Mouse (Mus musculus) embryo, embryonic 9.5 days (tissue): ENCODE measurements at regions not wholly inside any gene's neighbourhood (a gene's known extent, or its start where the extent isn't known, plus 50 kb on each side); places are given as distances from the start of the nearest gene placed in this dataset.

Experiments
- DNase-seq: peaks from one replicate; pipeline ENCODE4 v3.0.0-alpha.2; 2017; ENCODE audit errors: extremely low spot score

- DNase-seq, result no peak
Measured at GRCm38 (mm10) chr6:34246512-34246911, 69.6 kb upstream of the Slc35b4 start.

- DNase-seq, result no peak
Measured at GRCm38 (mm10) chr6:34243001-34243400, 66.1 kb upstream of the Slc35b4 start.

DNA sequence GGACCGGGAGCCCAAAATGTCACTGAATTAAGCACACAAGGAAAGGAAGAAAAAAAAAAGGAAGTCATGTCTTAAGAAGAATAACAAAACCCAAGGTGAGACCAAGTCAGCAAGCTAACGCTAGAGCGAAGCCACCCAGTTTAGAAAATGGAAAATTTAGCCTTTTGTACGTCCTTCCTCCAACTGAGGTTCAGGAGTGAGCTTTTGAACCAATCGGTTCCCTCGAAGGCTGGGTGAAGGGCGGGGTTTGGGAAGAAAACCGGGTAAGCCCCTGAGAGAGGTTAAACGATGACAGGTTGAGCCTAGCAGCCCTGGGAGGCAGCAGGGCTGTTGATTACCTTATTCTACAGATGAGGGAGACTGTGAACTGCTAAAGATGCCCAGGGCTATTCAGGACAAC lies 65.6 kb upstream of the Slc35b4 start:
- no peak for DNase-seq

DNA sequence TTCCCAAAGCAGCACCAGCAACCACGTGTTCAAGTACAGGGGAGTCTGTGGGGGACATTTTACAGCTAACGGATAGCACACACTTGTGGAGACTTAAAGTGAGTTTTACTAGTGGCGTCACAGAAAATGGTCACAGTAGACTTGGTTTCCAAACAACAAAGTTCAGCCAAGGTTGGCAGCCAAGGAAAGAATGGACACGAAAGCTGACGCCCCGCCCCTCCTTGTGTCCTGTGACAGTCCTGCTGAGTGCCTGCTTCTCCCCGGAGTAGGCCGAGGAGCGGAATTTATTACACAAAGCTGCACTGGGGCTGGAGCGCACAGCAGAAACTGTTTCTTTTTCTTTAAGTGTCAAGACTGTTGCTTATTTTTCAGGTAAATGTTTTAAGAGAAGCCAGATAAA lies 58.2 kb upstream of the Slc35b4 start:
- no peak for DNase-seq

DNA sequence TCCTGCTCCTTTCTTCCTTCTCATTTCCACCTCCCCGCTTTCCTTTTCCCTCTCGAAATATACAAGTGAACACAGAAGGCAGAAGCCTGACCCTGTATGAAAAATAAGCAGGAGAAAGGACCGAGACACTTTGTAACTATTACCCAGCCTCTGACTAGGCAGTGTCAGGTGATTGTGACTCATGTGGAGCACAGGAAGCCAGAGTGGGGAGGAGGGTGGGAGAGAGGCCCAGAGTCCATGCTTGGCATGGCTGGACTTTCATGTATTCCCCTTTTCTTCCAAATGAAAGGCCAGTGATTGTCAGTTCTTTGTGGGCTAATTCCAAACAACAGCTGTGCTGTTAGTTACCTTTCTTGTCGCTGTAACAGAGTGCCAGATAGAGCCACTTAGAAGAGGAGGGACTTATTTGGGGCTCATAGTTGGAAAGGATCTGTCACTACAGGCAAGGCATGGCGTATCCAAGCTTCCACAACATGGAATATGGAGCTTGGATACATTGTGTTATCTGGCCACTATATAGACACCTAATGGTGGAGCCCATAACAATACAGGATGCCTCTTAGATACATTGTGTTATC lies 57.6 kb upstream of the Slc35b4 start:
- DNase-seq, result no peak

DNA sequence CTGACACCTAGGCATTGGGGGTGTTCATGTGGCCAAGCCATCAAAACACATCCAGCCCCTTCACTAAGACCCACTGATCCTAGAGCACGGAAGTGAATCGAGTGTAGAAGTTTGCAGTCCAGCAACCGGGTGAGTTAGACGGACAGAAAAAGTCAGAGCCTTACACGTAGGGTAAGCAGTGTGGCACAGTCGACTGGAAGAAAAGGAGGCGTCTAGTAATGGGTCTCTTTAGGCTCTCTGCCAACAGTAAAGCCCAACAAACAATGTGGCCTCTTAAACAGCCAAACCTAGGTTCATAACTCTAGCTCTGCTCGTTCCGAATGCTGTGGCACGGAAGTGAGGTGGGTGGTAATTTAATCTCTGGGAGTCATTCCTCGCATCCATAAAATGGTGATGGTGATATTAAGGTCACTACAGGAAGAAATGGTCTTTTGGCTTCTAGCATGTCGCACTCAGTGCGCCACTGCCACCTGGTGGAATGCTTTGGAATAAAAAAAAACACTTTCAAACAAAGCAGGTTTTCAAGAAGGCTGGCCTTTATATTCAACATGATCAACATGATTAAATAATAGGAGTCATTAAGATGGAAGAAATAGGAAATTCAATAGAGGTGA lies 54.0 kb upstream of the Slc35b4 start:
- DNase-seq, result peak; percentile 58

GRCm38 (mm10) chr6:34227131-34227530 lies 50.2 kb upstream of the Slc35b4 start:
- DNase-seq, result no peak
